Mouse (Mus musculus) spleen, postnatal 14 days (tissue): Measurements from ENCODE around the gene Veph1.

Source experiments
- DNase-seq, 2 experiments: peaks; one replicate each; pipeline ENCODE4 v3.0.0; 2021 to 2022; ENCODE audit warnings: low spot score in 2 of 2

Gene Veph1

DNA sequence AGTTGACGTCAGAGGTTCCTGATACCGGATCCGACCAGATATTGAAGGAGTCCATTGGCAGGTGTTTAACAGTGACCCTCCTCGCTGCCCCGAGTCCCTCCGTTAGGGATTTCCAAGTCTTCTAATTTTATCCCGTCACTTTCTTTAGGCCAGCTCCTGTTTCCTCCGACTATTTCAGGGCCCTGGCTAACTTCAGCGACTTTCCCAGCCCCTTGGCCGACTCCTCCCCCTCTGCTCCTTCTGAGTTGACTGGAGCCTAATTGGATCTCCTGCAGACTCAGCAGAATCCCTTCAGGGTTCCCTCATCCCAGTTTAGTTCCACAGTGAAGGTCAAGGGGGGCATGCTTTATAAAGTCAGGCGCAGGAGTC is 75.4 kb downstream of the Veph1 start:
- DNase-seq = no peak

DNA sequence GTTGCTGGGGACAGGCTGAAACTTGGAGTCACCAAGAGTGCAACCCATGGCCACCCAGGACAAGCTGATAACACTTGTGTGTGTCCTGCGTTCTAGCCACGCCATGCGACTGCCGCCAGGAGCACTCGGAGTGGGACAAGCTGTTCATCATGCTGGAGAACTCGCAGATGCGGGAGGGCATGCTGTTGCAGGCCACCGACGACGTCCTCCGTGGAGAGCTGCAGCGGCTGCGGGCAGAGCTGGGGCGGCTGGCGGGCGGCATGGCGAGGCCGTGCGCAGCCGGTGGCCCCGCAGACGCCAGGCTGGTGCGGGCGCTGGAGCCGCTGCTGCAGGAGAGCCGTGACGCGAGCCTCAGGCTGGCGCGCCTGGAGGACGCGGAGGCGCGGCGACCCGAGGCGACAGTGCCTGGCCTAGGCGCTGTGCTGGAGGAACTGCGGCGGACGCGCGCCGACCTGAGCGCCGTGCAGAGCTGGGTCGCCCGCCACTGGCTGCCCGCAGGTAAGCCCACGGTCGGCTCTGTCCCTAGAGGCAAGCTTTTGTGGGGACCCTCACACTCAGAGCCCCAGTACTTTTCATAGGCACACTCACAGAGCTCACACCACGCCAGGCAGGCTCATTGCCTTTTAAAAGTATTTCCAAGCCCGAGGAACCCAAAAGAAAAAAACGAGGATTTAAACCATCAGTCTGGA is 75.9 kb downstream of the Veph1 start:
- DNase-seq = no peak

DNA sequence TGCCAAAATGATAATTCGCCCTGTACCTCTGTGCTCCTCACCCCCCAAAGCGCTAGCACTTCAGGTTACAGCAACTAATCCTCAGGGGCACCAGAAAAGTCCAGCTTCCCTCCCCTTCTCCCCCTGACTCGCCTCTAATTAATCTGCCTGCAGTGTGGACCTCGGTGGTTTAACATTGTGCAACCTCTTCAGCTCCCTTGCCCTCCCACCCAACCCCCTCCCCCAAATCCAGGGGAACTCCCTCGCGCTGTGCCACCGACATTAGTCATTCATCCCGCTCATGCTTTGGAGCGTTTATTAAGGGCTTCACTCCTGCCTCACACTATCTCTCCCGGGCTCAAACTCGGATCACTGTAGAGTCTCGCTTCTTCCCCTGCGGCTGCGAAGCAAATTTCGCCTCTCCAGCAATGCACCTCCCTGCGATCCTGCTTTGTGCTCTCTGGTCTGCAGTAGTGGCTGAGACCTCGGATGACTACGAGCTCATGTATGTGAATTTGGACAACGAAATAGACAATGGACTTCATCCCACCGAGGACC is 76.9 kb downstream of the Veph1 start, which contains the start of gene Ptx3:
Gene Ptx3, plus strand, starts transcription at position 256 of the 537 bp plus-strand sequence.
- DNase-seq = no peak

DNA sequence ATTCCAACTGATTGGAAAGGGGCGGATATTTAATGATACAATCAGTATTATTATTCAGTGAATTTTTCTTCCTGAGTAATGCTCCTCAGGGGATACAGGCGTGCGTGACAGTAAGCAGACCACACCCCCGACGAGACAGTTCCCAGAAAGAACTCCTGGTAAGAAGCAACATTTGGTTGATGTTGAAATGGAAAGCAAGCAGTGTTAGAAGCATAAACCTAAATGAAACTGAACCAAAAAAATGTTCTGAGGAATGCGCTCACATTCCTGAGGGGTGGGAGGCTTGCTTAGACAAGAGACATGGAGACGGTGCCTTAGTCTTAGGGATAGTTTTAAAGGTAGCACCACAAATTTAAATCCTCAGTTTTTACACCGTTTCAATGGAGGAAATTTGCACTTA is 80.9 kb downstream of the Veph1 start:
- DNase-seq = no peak

DNA sequence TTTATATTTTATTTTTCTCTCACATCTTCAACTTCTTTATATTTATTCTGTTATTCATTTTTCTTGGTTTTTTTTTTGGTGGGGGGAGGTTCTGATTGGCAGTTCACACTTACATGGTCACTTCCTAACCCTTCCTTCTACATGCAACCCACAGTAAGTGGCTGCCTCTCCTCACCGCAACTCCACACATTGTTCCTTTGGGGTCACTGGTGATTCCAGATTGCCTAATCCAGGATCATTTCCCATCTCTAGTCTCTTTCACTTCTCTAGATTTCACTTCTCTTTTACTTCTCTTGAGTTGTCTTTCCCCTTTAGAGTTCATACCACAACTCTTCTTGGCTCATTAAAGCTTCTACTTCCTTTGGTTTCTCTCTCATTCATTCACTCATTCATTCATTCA is 83.1 kb downstream of the Veph1 start:
- no peak for DNase-seq

DNA sequence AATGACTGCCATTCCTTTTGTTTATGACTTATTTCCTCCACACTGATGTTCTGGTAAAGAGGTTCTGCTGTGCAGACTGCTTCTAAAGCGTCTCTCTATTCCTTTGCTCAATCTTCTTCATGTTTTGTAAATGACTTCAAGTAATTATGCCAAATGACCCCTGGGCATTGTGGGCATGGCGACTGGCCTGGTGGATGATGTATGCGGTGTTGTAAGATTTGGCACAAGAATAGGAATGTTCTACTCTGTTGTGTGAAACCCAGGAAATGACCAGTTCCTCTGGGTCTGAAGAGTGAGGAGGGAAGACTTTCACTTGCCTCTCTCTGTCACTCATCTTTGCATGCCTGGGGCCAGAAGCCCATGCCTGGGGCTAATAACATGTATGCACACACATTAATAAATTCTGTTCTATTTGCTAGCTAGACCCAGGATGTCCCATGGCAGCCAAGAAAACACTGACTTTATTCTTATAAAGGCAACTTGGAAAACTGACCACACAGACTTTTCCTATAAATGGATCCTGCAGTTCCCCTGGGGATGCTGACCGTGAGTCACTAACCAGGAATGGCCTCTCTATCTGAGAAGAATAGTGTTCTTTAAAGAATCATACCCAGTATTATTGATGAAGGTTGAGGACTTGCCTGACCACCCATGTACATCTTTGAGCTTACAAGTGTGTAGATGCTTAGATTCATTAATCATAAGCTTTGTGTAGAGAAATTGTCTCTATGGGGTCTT is 87.6 kb downstream of the Veph1 start:
- DNase-seq = no peak

DNA sequence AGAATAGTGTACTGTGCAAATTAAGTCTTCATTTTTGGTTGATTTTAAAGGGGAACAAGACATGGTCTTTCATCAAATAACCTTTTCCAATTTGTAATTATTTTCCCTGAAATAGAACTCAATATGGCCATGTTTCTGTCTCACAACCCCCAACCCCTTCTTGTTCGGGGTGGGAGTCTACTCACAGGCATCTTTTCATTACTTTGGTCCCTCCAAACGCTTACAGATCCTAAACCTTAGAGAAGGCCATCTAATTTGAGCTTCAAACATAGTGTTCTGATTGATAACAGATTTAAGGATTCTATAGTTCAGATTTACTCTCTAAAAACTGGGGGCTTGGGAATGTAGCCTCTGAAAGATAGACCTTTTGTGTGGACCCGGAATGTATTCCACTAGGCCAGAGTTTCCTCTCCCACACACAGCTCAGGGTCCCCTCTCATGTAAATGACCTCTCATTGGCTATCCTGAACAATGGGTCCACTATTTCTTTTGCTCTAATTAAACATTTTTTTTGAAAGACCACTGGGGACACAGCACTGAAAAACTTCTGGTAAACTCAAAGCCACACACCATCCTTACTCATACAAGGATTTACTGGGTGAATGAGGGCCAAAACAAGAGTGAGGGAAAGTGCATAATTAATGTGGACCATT is 102.6 kb downstream of the Veph1 start:
- no peak for DNase-seq

DNA sequence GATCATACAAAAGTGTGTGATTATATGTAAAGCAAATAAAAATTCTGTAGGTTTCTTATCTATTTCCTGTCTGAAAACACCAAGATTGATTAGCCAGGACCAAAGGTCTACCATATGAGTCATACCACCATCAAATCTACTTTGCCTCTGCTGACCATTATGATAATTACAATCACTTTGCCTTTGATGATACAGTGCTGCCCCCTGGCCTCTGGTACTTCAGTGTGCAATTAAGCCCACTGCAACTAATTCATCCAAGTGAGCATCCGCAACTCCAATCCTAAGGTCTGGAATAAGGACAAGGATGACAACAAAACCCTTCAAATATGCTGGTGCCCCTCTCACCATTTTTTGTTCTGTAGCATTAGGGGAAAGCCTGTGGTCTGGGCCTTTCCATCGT is 117.0 kb downstream of the Veph1 start:
- no peak for DNase-seq

DNA sequence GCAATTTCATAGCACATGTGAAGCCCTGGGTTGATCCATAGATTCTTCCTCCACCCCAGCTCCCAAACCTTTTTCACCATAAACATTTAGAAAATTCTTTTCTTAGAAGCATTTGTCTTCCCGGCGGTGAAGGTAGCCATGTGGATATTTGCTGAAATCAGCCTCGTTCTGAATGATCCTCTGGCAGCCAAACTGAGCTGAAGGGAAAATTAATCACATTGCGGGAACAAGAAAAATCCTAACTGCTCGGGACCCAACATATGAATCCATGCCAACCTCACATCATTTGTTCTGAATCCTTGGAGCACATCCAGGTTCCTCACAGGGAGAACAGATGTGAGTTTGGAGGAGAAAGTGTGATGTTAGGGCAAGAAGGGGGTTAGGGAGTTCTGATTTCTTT is 123.7 kb downstream of the Veph1 start:
- no peak for DNase-seq

DNA sequence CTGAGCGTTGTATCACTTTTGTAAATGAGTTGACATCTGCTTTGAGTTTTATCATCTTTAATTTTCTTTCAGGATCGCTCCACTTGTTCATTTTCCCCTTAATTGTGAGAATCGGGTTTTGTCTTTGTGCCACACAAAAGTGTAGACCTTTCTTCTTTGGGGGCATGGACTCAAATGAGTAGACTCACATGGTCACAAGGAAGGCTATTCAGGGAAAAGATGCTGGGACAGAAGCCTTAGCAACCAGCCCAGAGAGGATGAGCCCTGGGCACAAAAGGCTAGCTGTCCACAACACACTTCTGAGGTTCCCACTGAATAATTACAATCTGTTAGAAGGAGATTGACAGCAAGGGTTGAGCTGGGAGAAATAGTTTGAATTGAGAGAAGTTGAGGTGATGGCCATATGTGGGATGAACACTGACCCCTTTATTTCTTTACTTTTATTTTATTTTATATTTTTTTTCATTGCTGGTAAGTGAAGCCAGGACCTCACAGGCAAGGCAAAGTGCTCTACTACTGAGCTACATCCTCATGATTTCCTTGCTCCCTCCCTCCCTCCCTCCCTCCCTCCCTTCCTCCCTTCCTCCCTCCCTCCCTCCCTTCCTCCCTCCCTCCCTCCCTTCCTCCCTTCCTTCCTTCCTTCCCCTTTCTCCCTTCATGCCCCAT is 126.6 kb downstream of the Veph1 start:
- DNase-seq = no peak

DNA sequence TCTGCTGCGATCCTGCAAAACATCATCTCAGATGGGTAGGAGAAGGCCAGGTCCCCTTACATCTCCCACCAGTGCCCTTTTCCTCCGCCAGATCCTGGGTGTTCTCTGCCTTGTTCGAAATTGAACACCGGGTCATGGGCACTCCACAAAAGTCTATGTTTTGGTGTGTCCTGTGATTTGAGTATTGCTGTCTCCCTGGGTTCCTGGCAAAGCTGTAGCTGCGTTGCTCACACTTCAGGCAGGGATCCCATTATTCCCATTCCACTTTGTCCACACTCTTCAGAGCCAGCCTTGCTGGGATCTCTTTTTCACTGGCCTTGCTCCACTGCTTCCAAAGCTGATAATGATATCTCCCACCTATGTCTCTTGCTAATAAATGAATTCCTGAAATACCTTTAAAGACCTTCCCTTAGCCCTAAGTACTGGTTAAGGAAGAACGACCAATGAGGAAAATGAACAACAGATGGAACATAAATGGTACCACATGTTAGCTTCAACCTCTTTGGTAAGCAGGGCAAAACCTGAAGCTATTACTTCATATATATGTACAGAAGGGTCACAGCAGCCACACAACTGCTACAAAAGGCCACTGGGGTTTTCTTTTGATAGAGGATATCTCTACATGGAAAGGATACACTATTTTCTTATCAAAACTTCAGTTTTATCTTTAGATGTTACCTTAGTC is 129.9 kb downstream of the Veph1 start:
- DNase-seq = no peak

DNA sequence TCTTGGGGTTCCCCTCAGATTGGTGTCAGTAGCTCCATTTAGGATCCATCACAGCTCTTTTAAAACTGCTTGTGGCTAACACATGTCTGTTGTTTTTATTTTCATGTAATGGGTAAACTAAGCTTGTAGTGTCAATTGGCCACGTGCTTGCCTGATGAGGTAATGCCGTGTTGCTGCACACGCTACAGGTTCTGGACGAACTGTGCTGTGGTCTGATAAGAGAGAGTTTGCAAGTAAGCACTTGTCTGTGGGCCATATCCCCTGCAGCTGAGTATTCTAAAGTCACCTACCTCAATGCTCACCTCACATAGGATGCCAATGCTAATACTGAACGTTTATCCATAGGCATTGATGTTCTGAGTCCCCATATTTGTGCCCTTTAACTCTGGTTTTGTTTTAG is 131.6 kb downstream of the Veph1 start:
- no peak for DNase-seq

DNA sequence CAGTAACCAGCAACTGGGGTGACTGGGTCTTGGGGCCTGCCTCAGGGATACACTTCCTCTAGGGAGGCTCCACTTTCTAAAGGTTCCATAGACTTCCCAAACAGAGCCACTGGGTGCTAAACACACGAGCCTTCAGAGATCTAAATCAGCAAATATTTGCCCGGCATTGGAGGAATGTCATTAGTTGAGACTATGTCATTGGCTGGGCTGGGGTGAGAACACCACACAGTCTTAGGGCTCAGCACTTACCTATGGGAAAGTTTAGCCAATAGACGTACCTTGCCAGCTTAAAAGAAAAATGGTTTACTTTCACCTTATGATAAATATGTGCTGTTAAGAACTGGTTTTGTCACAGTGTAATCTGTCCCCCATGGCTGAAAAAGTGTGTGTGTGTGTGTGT is 132.1 kb downstream of the Veph1 start:
- no peak for DNase-seq

DNA sequence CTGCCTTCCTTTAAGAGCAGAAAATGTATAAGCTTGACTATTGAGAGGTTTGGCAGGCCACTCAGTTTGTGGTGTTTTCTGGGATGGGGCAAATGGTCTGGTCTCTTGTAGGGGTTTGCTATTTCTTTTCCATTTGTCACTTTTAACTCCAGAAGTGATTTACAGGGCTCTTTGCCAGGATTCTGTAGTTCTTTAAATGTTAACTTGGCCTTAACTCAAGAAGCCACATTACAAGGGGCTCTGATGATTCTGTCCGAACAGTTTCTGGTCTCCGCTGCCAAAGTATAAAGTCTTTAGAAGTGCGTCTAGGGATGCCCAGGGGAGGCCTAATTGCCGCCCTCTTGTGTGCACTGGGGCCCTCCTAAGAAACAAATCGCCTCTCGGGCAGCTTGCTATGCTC is 134.0 kb downstream of the Veph1 start:
- DNase-seq = no peak

DNA sequence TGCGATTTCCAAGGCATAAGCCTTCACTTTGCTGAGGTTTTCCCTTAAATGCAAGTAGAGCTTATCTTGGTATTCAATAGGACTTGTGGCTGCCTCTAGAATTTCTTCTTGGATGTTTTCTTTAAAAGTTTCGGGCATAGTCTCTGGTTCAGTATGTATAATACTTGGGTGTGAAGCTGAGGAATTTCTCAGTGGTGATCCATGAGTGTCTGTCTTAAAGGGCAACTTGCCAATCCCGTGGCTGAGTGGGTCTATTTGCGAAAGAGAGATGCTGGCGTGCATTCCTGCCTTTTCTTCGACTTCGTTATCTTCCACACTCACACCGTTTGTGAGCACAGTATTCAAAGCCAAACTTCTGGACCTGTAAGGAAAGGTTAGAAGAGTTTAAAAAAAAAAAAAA is 138.7 kb downstream of the Veph1 start:
- no peak for DNase-seq

DNA sequence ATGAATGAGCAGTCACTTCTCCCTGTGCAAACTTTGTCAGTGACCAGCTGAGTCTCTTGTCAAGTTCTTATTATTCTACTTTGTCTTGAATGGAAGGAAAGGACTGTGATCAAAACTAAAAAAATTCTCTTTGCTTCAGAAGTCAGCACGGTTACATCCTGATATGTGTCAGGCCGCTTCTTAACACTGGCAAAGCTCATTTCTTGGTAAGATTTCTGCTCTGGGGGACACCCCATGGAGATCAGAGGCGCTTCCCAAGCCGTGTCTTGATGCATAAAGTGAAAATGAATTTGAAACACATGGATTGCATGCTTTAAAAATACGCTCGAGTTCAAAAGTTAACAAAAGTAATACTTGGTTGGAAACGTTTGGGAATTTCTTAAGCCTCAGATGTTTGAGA is 159.0 kb downstream of the Veph1 start:
- no peak for DNase-seq

DNA sequence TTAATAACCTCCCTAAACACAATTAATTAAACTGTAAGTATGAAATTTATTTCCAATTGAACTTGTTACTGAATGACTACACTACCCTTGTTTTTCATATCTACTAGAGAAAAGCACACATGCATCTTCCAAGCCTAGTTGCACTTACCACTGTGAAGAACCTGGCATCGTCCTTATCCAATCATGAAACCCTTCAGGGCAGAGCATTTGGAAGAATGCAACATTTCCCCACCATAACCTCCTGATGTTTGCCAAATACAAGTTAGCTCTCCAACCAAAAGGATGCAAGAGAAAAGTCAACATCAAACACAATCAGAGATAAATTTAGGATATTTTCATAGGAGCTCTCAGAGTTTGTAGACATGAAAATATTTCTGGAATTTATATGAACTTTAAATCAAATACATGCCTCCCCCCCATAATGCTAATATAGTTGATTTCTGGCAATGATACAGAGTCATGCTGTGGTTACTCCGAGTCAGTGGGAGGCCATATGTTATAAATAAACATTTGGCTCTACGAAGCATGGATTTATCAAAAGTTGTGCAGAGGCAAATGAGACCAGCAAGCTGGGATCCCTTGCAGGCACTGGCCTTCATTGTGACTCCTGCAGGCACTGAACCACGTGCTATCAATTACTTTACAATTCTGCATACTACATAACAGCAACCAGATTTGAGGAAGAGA is 165.2 kb downstream of the Veph1 start:
- DNase-seq = no peak

DNA sequence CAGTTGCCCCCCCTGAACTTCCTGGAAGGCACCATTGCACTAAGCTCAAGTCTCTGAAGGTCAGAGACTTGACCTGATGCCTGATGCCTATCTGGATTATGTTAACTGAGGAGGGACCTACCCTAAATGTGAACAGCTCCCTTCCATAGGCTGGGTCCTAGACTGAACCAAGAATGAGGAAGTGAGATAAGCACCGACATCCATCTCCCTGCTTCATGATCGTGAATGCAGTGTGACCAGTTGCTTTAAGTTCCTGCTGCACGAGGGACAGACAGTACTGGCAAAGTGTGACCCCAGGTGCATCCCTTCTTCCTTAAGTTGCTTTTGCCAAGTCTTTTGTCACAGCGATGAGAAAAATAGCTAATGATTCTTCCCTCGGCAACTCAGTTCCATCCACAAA is 166.9 kb downstream of the Veph1 start:
- DNase-seq = no peak

DNA sequence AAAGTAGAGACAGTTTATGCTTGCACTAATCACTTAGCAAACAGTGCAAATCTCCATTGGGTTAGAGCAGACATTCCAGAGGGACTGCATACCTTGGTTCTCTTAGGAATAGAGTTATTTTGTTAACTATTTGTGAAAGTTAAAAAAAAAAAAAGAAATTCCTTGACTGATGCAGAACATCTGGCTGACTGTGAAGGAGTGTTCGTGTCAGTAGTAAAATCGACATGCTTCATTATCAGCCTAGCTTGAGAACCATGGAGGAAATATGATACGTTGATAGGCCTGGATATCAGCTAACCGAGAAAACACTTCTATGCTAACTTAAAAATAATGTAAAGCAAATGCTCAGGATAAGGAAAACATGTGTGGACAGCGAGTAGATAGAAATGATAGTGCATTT is 191.1 kb downstream of the Veph1 start:
- DNase-seq = no peak

DNA sequence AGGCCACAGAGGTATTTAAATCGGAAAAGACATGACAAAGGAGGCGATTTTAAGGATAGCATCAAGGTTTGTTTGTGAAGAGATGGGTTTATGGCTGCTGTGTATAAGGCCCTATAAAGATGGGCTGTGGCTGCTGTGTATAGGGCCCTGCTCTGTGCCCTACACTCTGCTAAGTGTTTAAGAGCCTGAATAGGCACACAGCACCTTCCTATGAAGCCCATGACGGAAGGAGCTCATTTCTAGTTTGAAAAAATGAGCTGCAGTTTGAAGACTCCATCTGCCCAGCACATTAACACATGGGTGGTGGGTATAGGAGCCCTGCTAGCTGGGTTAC is 194.1 kb downstream of the Veph1 start:
- no peak for DNase-seq
